Mouse (Mus musculus): ENCODE results near the gene Tnrc6c. TPM values are rescaled to one million over a fixed set of nuclear protein-coding genes. Genes with fewer than 3 reads are reported as not detected.

Tnrc6c gene
- polyA plus RNA-seq, 1 experiment from 2014 or later, result 29.7 TPM

- peak overlapping the region; percentile 21; the same call in 1 of the 2 replicates for H3K4me2 ChIP-seq (ENCODE audit: low read length)
- H3K4me3 ChIP-seq (replicated peaks; ENCODE audit: low read length), result no peak overlapping the region
- H3K9ac ChIP-seq (replicated peaks; ENCODE audit: low read depth, low read length), result 0 out of 2 replicates have a peak overlapping the region, but pooled peaks have one; percentile 26
- peak; percentile 18; the same call in 1 of the 2 replicates for ATAC-seq
- WGBS, result 21% methylated on average over 16 of the region's 16 CpGs
- H3K36me3 ChIP-seq (ENCODE audit: control insufficient read depth, insufficient read depth), result no peaks in the 10 kb centered on the region
- H3K27me3 ChIP-seq (replicated peaks; ENCODE audit: control insufficient read depth, insufficient read depth, low read length), result no peaks in the 10 kb centered on the region
- no peaks in the 10 kb centered on the region for H3K9me3 ChIP-seq (ENCODE audit: control insufficient read depth, low read length)
- H3K4me1 ChIP-seq (replicated peaks; ENCODE audit: control insufficient read depth, insufficient read depth, low read length), result peaks cover 26% of the 10 kb centered on the region
- H3K27ac ChIP-seq (ENCODE audit: low read length), result no peak overlapping the region
Measured at GRCm38 (mm10) chr11:117617368-117617908, 36.7 kb upstream of the Tnrc6c start.

GRCm38 (mm10) chr11:117618214-117618613, 35.9 kb upstream of the Tnrc6c start:
- Histone ChIP-seq H3K9ac (replicated peaks; ENCODE audit: low read depth, low read length) (peak overlapping the region; percentile 36; the same call in 1 of the 2 replicates), H3K9me3 (ENCODE audit: control insufficient read depth, low read length) (no peaks in the 10 kb centered on the region), H3K4me2 (ENCODE audit: low read length) (no peak overlapping the region), H3K36me3 (ENCODE audit: control insufficient read depth, insufficient read depth) (no peaks in the 10 kb centered on the region), H3K4me1 (replicated peaks; ENCODE audit: control insufficient read depth, insufficient read depth, low read length) (peaks cover 24% of the 10 kb centered on the region), H3K4me3 (replicated peaks; ENCODE audit: low read length) (no peak overlapping the region), H3K27me3 (replicated peaks; ENCODE audit: control insufficient read depth, insufficient read depth, low read length) (no peaks in the 10 kb centered on the region), H3K27ac (ENCODE audit: low read length) (no peak overlapping the region)
- ATAC-seq, result no peak
- 13% methylated on average over 3 of the region's 3 CpGs for WGBS

GRCm38 (mm10) chr11:117618774-117619173, 35.3 kb upstream of the Tnrc6c start:
- Histone ChIP-seq H3K9me3 (ENCODE audit: control insufficient read depth, low read length) (no peaks in the 10 kb centered on the region), H3K9ac (replicated peaks; ENCODE audit: low read depth, low read length) (peak overlapping the region; percentile 36; the same call in 1 of the 2 replicates), H3K4me3 (replicated peaks; ENCODE audit: low read length) (no peak overlapping the region), H3K36me3 (ENCODE audit: control insufficient read depth, insufficient read depth) (no peaks in the 10 kb centered on the region), H3K27ac (ENCODE audit: low read length) (no peak overlapping the region), H3K4me1 (replicated peaks; ENCODE audit: control insufficient read depth, insufficient read depth, low read length) (peaks cover 24% of the 10 kb centered on the region), H3K27me3 (replicated peaks; ENCODE audit: control insufficient read depth, insufficient read depth, low read length) (no peaks in the 10 kb centered on the region), H3K4me2 (ENCODE audit: low read length) (no peak overlapping the region)
- WGBS, result 66% methylated on average over 7 of the region's 7 CpGs
- ATAC-seq, result no peak

- H3K4me1 ChIP-seq (replicated peaks; ENCODE audit: control insufficient read depth, insufficient read depth, low read length), result peaks cover 24% of the 10 kb centered on the region
- WGBS, result 68% methylated on average over 10 of the region's 10 CpGs
- H3K36me3 ChIP-seq (ENCODE audit: control insufficient read depth, insufficient read depth), result no peaks in the 10 kb centered on the region
- H3K9ac ChIP-seq (replicated peaks; ENCODE audit: low read depth, low read length), result no peak overlapping the region
- no peak overlapping the region for H3K4me3 ChIP-seq (replicated peaks; ENCODE audit: low read length)
- H3K4me2 ChIP-seq (ENCODE audit: low read length), result no peak overlapping the region
- no peak overlapping the region for H3K27ac ChIP-seq (ENCODE audit: low read length)
- H3K27me3 ChIP-seq (replicated peaks; ENCODE audit: control insufficient read depth, insufficient read depth, low read length), result no peaks in the 10 kb centered on the region
- no peak for ATAC-seq
- no peaks in the 10 kb centered on the region for H3K9me3 ChIP-seq (ENCODE audit: control insufficient read depth, low read length)
Measured at GRCm38 (mm10) chr11:117619581-117619980, 34.5 kb upstream of the Tnrc6c start.

GRCm38 (mm10) chr11:117625196-117625595, 28.9 kb upstream of the Tnrc6c start:
- H3K4me1 ChIP-seq (replicated peaks; ENCODE audit: control insufficient read depth, insufficient read depth, low read length), result peaks cover 36% of the 10 kb centered on the region
- no peaks in the 10 kb centered on the region for H3K27me3 ChIP-seq (replicated peaks; ENCODE audit: control insufficient read depth, insufficient read depth, low read length)
- H3K4me3 ChIP-seq (replicated peaks; ENCODE audit: low read length), result no peak overlapping the region
- H3K9ac ChIP-seq (replicated peaks; ENCODE audit: low read depth, low read length), result no peak overlapping the region
- H3K27ac ChIP-seq (ENCODE audit: low read length), result peak overlapping the region; percentile 39
- 16% methylated on average over 4 of the region's 4 CpGs for WGBS
- no peaks in the 10 kb centered on the region for H3K36me3 ChIP-seq (ENCODE audit: control insufficient read depth, insufficient read depth)
- H3K9me3 ChIP-seq (ENCODE audit: control insufficient read depth, low read length), result no peaks in the 10 kb centered on the region
- no peak overlapping the region for H3K4me2 ChIP-seq (ENCODE audit: low read length)
- no peak for ATAC-seq

GRCm38 (mm10) chr11:117626557-117626956, 27.5 kb upstream of the Tnrc6c start:
- Histone ChIP-seq H3K9me3 (ENCODE audit: control insufficient read depth, low read length) (no peaks in the 10 kb centered on the region), H3K27me3 (replicated peaks; ENCODE audit: control insufficient read depth, insufficient read depth, low read length) (no peaks in the 10 kb centered on the region), H3K4me1 (replicated peaks; ENCODE audit: control insufficient read depth, insufficient read depth, low read length) (peaks cover 36% of the 10 kb centered on the region), H3K9ac (replicated peaks; ENCODE audit: low read depth, low read length) (peak overlapping the region; percentile 49), H3K27ac (ENCODE audit: low read length) (peak overlapping the region; percentile 96), H3K36me3 (ENCODE audit: control insufficient read depth, insufficient read depth) (no peaks in the 10 kb centered on the region), H3K4me3 (replicated peaks; ENCODE audit: low read length) (no peak overlapping the region), H3K4me2 (ENCODE audit: low read length) (peak overlapping the region; percentile 50)
- ATAC-seq, result no peak
- WGBS, result 47% methylated on average over 6 of the region's 6 CpGs

- H3K27ac ChIP-seq (ENCODE audit: low read length), result peak overlapping the region; percentile 96
- H3K36me3 ChIP-seq (ENCODE audit: control insufficient read depth, insufficient read depth), result no peaks in the 10 kb centered on the region
- ATAC-seq, result peak; percentile 35
- H3K9me3 ChIP-seq (ENCODE audit: control insufficient read depth, low read length), result no peaks in the 10 kb centered on the region
- peaks cover 36% of the 10 kb centered on the region for H3K4me1 ChIP-seq (replicated peaks; ENCODE audit: control insufficient read depth, insufficient read depth, low read length)
- no peaks in the 10 kb centered on the region for H3K27me3 ChIP-seq (replicated peaks; ENCODE audit: control insufficient read depth, insufficient read depth, low read length)
- peak overlapping the region; percentile 36; the same call in 1 of the 2 replicates for H3K4me3 ChIP-seq (replicated peaks; ENCODE audit: low read length)
- H3K9ac ChIP-seq (replicated peaks; ENCODE audit: low read depth, low read length), result peak overlapping the region; percentile 49
- WGBS, result 14% methylated on average over 5 of the region's 5 CpGs
- peak overlapping the region; percentile 50 for H3K4me2 ChIP-seq (ENCODE audit: low read length)
Measured at GRCm38 (mm10) chr11:117627060-117627562, 27.0 kb upstream of the Tnrc6c start.

- WGBS, result 8% methylated on average over 9 of the region's 9 CpGs
- Histone ChIP-seq H3K4me1 (replicated peaks; ENCODE audit: control insufficient read depth, insufficient read depth, low read length) (peaks cover 36% of the 10 kb centered on the region), H3K4me3 (replicated peaks; ENCODE audit: low read length) (peak overlapping the region; percentile 36), H3K27me3 (replicated peaks; ENCODE audit: control insufficient read depth, insufficient read depth, low read length) (no peaks in the 10 kb centered on the region), H3K36me3 (ENCODE audit: control insufficient read depth, insufficient read depth) (no peaks in the 10 kb centered on the region), H3K9me3 (ENCODE audit: control insufficient read depth, low read length) (no peaks in the 10 kb centered on the region), H3K9ac (replicated peaks; ENCODE audit: low read depth, low read length) (peak overlapping the region; percentile 49), H3K27ac (ENCODE audit: low read length) (peak overlapping the region; percentile 96), H3K4me2 (ENCODE audit: low read length) (peak overlapping the region; percentile 50)
- ATAC-seq, result peak; percentile 39
Measured at GRCm38 (mm10) chr11:117627746-117628311, 26.3 kb upstream of the Tnrc6c start.

GRCm38 (mm10) chr11:117628312-117628779, 25.7 kb upstream of the Tnrc6c start:
- Histone ChIP-seq H3K4me3 (replicated peaks; ENCODE audit: low read length) (peak overlapping the region; percentile 36), H3K36me3 (ENCODE audit: control insufficient read depth, insufficient read depth) (no peaks in the 10 kb centered on the region), H3K9me3 (ENCODE audit: control insufficient read depth, low read length) (no peaks in the 10 kb centered on the region), H3K9ac (replicated peaks; ENCODE audit: low read depth, low read length) (peak overlapping the region; percentile 49), H3K4me2 (ENCODE audit: low read length) (peak overlapping the region; percentile 50), H3K27ac (ENCODE audit: low read length) (peak overlapping the region; percentile 96), H3K4me1 (replicated peaks; ENCODE audit: control insufficient read depth, insufficient read depth, low read length) (peaks cover 36% of the 10 kb centered on the region), H3K27me3 (replicated peaks; ENCODE audit: control insufficient read depth, insufficient read depth, low read length) (no peaks in the 10 kb centered on the region)
- WGBS, result 4% methylated on average over 9 of the region's 9 CpGs
- peak; percentile 83 for ATAC-seq
